Mouse (Mus musculus) ovary, postnatal 14 days (tissue): Measurements from ENCODE around the gene Nr5a1.

Experiments
- DNase-seq: peaks from one replicate; pipeline ENCODE4 v3.0.0; 2022; ENCODE audit warnings: low spot score

Nr5a1 gene

DNA sequence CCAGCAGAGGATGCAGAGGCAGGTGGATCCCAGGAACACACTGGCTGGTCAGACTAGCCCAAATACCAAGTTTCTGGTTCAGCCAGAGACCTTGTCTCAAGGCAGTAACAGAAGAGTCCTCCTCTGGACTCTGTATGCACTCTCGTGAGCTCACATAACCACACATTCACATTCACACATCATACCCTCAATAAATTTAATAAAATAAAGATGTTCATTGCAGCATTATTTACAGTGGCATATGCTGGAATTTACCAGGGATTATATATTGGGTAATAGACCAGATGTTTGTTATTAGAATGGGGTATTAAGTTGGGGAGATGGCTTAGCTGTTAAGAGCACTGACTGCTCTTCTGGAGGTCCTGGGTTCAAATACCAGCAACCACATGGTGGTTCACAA is 64.0 kb downstream of the Nr5a1 start:
- DNase-seq = no peak

DNA sequence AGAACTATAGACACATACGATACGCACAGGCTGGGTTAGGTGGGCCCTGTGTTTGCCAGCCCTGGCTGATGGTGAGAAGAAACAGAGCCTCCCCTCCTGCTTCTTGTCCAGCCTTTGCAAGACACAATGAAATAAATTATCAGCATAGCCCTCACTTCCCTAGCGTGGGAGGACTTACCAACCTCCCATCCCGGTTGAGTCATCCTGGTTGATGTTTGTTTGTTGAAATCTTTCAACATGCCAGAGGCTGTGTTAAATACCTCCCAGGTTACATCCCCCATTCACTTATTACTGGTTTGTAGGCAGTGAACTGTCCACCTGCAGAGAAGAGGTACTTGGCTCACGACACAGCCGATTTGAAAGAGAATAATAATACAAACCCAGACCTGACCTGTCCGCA is 66.7 kb downstream of the Nr5a1 start:
- no peak for DNase-seq

- DNase-seq = no peak
These were observed 67.1 kb downstream of the Nr5a1 start for GRCm38 (mm10) chr2:38647201-38647606.

DNA sequence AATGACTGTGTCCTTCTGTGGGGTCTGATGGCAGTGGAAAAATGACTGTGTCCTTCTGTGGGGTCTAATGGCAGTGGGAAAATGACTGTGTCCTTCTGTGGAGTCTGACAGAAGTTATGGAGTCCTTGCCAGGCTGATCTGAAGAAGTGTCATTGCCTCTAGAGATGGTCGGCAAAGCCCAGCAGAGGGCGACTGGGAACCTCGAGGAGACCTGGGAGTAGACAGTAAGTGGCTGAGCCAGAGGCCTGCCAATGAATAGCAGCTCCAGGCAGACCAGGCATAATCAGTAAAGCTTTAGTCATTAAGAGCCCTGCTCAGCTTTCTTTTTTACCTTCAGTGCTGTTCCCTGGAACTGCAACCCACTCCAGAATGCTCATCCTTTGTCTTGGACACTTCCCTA is 68.4 kb downstream of the Nr5a1 start:
- peak; percentile 57 for DNase-seq

DNA sequence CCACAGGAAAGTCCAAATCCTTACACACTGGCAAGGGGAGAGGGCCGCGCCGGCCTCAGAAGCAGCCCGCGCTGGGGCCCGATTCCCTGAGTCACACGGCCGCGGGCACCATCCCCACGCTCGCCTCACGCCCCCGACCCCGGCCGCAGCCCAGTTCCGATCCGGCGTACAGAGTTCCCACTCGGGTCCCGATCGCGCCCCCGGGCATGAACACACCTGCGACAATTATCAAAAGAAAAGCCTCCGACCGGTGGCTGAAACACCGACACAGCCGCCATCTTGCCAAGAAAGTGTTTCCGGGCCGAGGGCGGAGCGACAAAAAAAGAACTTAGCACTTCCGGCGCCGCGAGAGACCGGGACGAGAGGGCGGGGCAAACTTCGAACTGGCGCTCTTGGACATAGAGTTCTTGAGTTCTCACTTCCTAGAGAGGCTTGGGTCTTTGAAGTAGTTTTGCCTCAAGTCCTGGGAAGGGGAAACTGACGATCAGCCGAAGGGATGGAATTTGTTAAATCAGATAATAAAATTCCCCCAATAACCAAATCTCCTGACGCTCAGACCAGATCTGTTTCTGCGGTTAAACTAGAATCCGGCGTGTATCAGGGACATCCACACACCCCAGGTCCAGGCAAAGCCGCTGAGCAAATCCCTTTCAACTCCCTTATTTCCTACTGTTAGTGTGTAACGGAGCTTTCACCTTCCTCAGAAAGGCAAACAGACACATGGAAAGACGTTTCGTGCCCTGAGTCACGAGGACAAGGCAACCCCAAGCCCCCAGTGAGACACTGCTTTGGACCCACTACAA is 70.5 kb downstream of the Nr5a1 start, which contains the start of gene Psmb7:
Gene Psmb7 (minus strand): TSS at position 463 of the 803 bp plus-strand sequence.
- peak; percentile 75 for DNase-seq
